Comparison of ENCODE assay signal across 27 mouse cellular contexts in the genomic region with DNA sequence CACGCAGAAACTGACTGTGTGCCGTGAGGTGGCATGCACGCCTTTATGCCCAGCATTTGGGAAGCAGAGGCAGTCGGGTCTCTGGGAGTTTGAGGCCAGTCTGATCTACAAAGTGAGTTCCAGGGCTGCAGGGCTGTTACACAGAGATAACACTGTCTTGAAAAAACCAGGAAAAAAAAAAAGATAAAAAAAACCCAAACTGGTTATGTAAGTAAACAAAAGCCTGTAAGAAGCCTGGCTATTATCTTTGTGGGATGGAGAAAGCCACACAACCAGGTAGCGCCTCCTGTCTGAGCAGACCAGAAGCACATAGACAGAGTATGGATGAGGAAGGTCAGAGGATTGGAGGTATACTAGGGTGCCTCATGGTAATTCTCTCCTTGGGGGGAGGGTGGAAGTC. TPM values are rescaled to one million over a fixed set of nuclear protein-coding genes. Genes with fewer than 3 reads are reported as not detected.
A peak's percentile ranks its signal among the peaks of the same experiment; 100 is the strongest.
DNase-seq lines count a peak whose midpoint lies in the region; ATAC-seq lines count a peak whose summit lies in the region.
"Had no signal": no experiment of that assay in that cellular context is flagged by ENCODE, and none has a peak within 500 bp of the region (broad histone marks: within the 10 kb centered on the region; RNA-seq: fewer than 3 reads in every experiment).

No protein-coding gene starts in this region.

- H3K27me3 ChIP-seq in megakaryocyte, embryonic 14.5 days (replicated peaks) = no peaks in the 10 kb centered on the region
- H3K27me3 ChIP-seq in liver, embryonic 15.5 days = no peaks in the 10 kb centered on the region
- H3K27me3 ChIP-seq: embryonic facial prominence, embryonic 12.5 days; forebrain, embryonic 15.5 days; hindbrain, embryonic 15.5 days; kidney, embryonic 15.5 days; limb, embryonic 13.5 days; midbrain, embryonic 12.5 days; stomach, embryonic 15.5 days had no signal

- H3K4me3 ChIP-seq in megakaryocyte, embryonic 14.5 days (replicated peaks) = peak overlapping the region; percentile 40
- H3K4me3 ChIP-seq in liver, embryonic 15.5 days (replicated peaks) = no peak overlapping the region
- H3K4me3 ChIP-seq: embryonic facial prominence, embryonic 12.5 days; forebrain, embryonic 10.5 days; forebrain, embryonic 15.5 days; hindbrain, embryonic 10.5 days; hindbrain, embryonic 15.5 days; kidney, embryonic 15.5 days; limb, embryonic 13.5 days; midbrain, embryonic 12.5 days; stomach, embryonic 15.5 days had no signal

- peak; percentile 41 for DNase-seq in liver
- DNase-seq in spleen, postnatal 10 days (ENCODE audit: low spot score in 2 of 2) = no peak
- DNase-seq in thymus, postnatal 36 days = no peak
- no peak for DNase-seq in left cerebral cortex, postnatal 10 days (ENCODE audit: extremely low spot score in 1 of 2, low spot score in 2 of 2)
- DNase-seq: adrenal gland, adult 8-10 months; cerebellum, adult 9-10 months; cerebellum, postnatal 36 days; embryo, embryonic 11 days; gastrocnemius, postnatal 10 days; kidney, adult 18-20 months; lung, adult 2 months; lung, postnatal 10 days; thymus, postnatal 25 days had no signal

- 35% methylated on average over 5 of the region's 5 CpGs for WGBS in liver, embryonic 15.5 days (ENCODE audit: insufficient replicate concordance)

- peak overlapping the region; percentile 52 for H3K27ac ChIP-seq in liver, embryonic 15.5 days (replicated peaks)
- H3K27ac ChIP-seq: embryonic facial prominence, embryonic 12.5 days; forebrain, embryonic 10.5 days; forebrain, embryonic 15.5 days; hindbrain, embryonic 10.5 days; hindbrain, embryonic 15.5 days; kidney, embryonic 15.5 days; limb, embryonic 13.5 days; macrophage; midbrain, embryonic 12.5 days; stomach, embryonic 15.5 days had no signal

- H3K4me2 ChIP-seq in liver, embryonic 15.5 days = no peak overlapping the region
- H3K4me2 ChIP-seq: embryonic facial prominence, embryonic 12.5 days; forebrain, embryonic 15.5 days; hindbrain, embryonic 15.5 days; kidney, embryonic 15.5 days; limb, embryonic 13.5 days; midbrain, embryonic 12.5 days; stomach, embryonic 15.5 days had no signal

- H3K9ac ChIP-seq in liver, embryonic 15.5 days = no peak overlapping the region
- H3K9ac ChIP-seq: embryonic facial prominence, embryonic 12.5 days; forebrain, embryonic 15.5 days; hindbrain, embryonic 15.5 days; kidney, embryonic 15.5 days; limb, embryonic 13.5 days; midbrain, embryonic 12.5 days; stomach, embryonic 15.5 days had no signal

- ATAC-seq in megakaryocyte, adult 5-6 weeks (ENCODE audit: poor library complexity, severe bottlenecking) = no peak
- ATAC-seq in liver, embryonic 15.5 days (ENCODE audit: insufficient read depth) = peak; percentile 51
- ATAC-seq: CD4-positive, CD25-positive, alpha-beta regulatory T cell, adult 4 months; forebrain, embryonic 15.5 days had no signal

- intact Hi-C loops in left cerebral cortex, postnatal 10 days (cut with DNase I) = no loop called here

- H3K4me1 ChIP-seq in megakaryocyte, embryonic 14.5 days = peaks cover 39% of the 10 kb centered on the region
- peaks cover 46% of the 10 kb centered on the region for H3K4me1 ChIP-seq in liver, embryonic 15.5 days (replicated peaks)
- H3K4me1 ChIP-seq: embryonic facial prominence, embryonic 12.5 days; forebrain, embryonic 10.5 days; forebrain, embryonic 15.5 days; hindbrain, embryonic 10.5 days; hindbrain, embryonic 15.5 days; kidney, embryonic 15.5 days; limb, embryonic 13.5 days; midbrain, embryonic 12.5 days; stomach, embryonic 15.5 days had no signal

- H3K9me3 ChIP-seq in megakaryocyte, embryonic 14.5 days = peaks cover 5% of the 10 kb centered on the region; the same call in 1 of the 2 replicates
- H3K9me3 ChIP-seq in liver, embryonic 15.5 days (replicated peaks) = no peaks in the 10 kb centered on the region
- H3K9me3 ChIP-seq: embryonic facial prominence, embryonic 12.5 days; forebrain, embryonic 10.5 days; forebrain, embryonic 15.5 days; hindbrain, embryonic 10.5 days; hindbrain, embryonic 15.5 days; kidney, embryonic 15.5 days; limb, embryonic 13.5 days; midbrain, embryonic 12.5 days; stomach, embryonic 15.5 days had no signal

- H3K36me3 ChIP-seq in megakaryocyte, embryonic 14.5 days (replicated peaks; ENCODE audit: low read length) = peaks cover 96% of the 10 kb centered on the region
- H3K36me3 ChIP-seq in liver, embryonic 15.5 days (replicated peaks) = peaks cover 92% of the 10 kb centered on the region

RNA-seq across cellular contexts. Expression of a gene that starts 12.5 kb away (rescaled TPM):
- polyA plus RNA-seq in megakaryocyte, embryonic 14.5 days (2012; ENCODE audit: insufficient read depth, low replicate concordance) = 7.0 and 13.8 TPM in 2 replicates
- 179 and 181 TPM in 2 replicates for total RNA-seq in megakaryocyte, adult 5-6 weeks (2015)
- 217 and 234 TPM in 2 replicates for total RNA-seq in megakaryocyte, adult 5-6 weeks (2017)
- 121 and 128 TPM in 2 replicates for polyA plus RNA-seq in liver, embryonic 15.5 days (2015; fragmentation: Nextera tagmentation; extraction: Ambion mirVana)
- 10 to 100 TPM; 85.7 to 86.1 TPM for total RNA-seq in left cerebral cortex, postnatal 10 days (2021)

RNA-seq across cellular contexts. Expression of a gene that starts 12.7 kb away (rescaled TPM):
- 63.5 and 118 TPM in 2 replicates for polyA plus RNA-seq in megakaryocyte, embryonic 14.5 days (2012; ENCODE audit: insufficient read depth, low replicate concordance)
- 24.8 and 26.1 TPM in 2 replicates for total RNA-seq in megakaryocyte, adult 5-6 weeks (2015)
- 140 and 144 TPM in 2 replicates for total RNA-seq in megakaryocyte, adult 5-6 weeks (2017)
- polyA plus RNA-seq in liver, embryonic 15.5 days (2015; fragmentation: Nextera tagmentation; extraction: Ambion mirVana) = 28.8 and 36.5 TPM in 2 replicates
- 100 to 1,000 TPM; 106 to 111 TPM for total RNA-seq in left cerebral cortex, postnatal 10 days (2021)

RNA-seq across cellular contexts. Expression of a gene that starts 14.2 kb away (rescaled TPM):
- 9.4 and 10.7 TPM in 2 replicates for polyA plus RNA-seq in megakaryocyte, embryonic 14.5 days (2012; ENCODE audit: insufficient read depth, low replicate concordance)
- 6.5 and 7.9 TPM in 2 replicates for total RNA-seq in megakaryocyte, adult 5-6 weeks (2015)
- total RNA-seq in megakaryocyte, adult 5-6 weeks (2017) = 14.8 and 15.3 TPM in 2 replicates
- polyA plus RNA-seq in liver, embryonic 15.5 days (2015; fragmentation: Nextera tagmentation; extraction: Ambion mirVana) = 7.7 and 8.8 TPM in 2 replicates
- total RNA-seq in left cerebral cortex, postnatal 10 days (2021) = 10 to 100 TPM; 14.2 to 16.1 TPM

RNA-seq across cellular contexts. Expression of a gene that starts 14.3 kb away (rescaled TPM):
- 43.6 and 53.5 TPM in 2 replicates for polyA plus RNA-seq in megakaryocyte, embryonic 14.5 days (2012; ENCODE audit: insufficient read depth, low replicate concordance)
- total RNA-seq in megakaryocyte, adult 5-6 weeks (2015) = 16.6 and 17.0 TPM in 2 replicates
- total RNA-seq in megakaryocyte, adult 5-6 weeks (2017) = 34.0 and 37.8 TPM in 2 replicates
- polyA plus RNA-seq in liver, embryonic 15.5 days (2015; fragmentation: Nextera tagmentation; extraction: Ambion mirVana) = 24.4 and 25.1 TPM in 2 replicates
- 10 to 100 TPM; 29.1 to 29.2 TPM for total RNA-seq in left cerebral cortex, postnatal 10 days (2021)

RNA-seq across cellular contexts. Expression of a gene that starts 38.7 kb away (rescaled TPM):
- polyA plus RNA-seq in megakaryocyte, embryonic 14.5 days (2012; ENCODE audit: insufficient read depth, low replicate concordance) = 1,949 and 2,538 TPM in 2 replicates
- 361 and 425 TPM in 2 replicates for total RNA-seq in megakaryocyte, adult 5-6 weeks (2015)
- 297 and 318 TPM in 2 replicates for total RNA-seq in megakaryocyte, adult 5-6 weeks (2017)
- polyA plus RNA-seq in liver, embryonic 15.5 days (2015; fragmentation: Nextera tagmentation; extraction: Ambion mirVana) = 185 and 195 TPM in 2 replicates
- total RNA-seq in left cerebral cortex, postnatal 10 days (2021) = 10 to 100 TPM; 28.3 to 30.3 TPM
